ENCODE assay signal across 8 mouse cellular contexts in genomic region chr10:61475594-61476439, GRCm38 (mm10). TPM values are rescaled to one million over a fixed set of nuclear protein-coding genes. Genes with fewer than 3 reads are reported as not detected.
A peak's percentile ranks its signal among the peaks of the same experiment; 100 is the strongest.
DNase-seq lines count a peak whose midpoint lies in the region; ATAC-seq and TF ChIP-seq lines count a peak whose summit lies in the region.

TSS of gene Lrrc20 (plus strand) at chr10:61475801.

- peak within 1 kb of the TSS; percentile 91 for H3K27ac ChIP-seq in heart, embryonic 11.5 days (ENCODE audit: low read depth, low read length)
- H3K27ac ChIP-seq in kidney, embryonic 16.5 days (ENCODE audit: low read length) = peak within 1 kb of the TSS; percentile 31
- peak within 1 kb of the TSS; percentile 82 for H3K27ac ChIP-seq in liver, adult 2 months (replicated peaks; ENCODE audit: insufficient read depth, low read depth, low read length)

- peaks cover 1% of the 10 kb centered on the region for H3K79me3 ChIP-seq in C2C12 (ENCODE audit: low read depth)

- peak; percentile 99 for DNase-seq in brain, embryonic 14.5 days (ENCODE audit: low read depth)
- DNase-seq in liver, adult 2 months (ENCODE audit: extremely low read depth, low read depth, low spot score) = peak; percentile 85
- DNase-seq in splenic B cell, adult 2 months (ENCODE audit: low read depth, low spot score) = peak; percentile 96

- peak within 1 kb of the TSS; percentile 98 for H3K4me2 ChIP-seq in heart, embryonic 11.5 days
- H3K4me2 ChIP-seq in kidney, embryonic 16.5 days (replicated peaks; ENCODE audit: low read depth, low read length) = peak within 1 kb of the TSS; percentile 90
- peak within 1 kb of the TSS; percentile 94 for H3K4me2 ChIP-seq in myocyte (ENCODE audit: low read depth)

- no peaks in the 10 kb centered on the region for H3K27me3 ChIP-seq in C2C12 (ENCODE audit: control insufficient read depth, insufficient read depth, insufficient read length)
- no peaks in the 10 kb centered on the region; the same call in none of the 2 replicates for H3K27me3 ChIP-seq in erythroblast, embryonic 14.5 days (ENCODE audit: control insufficient read depth)
- H3K27me3 ChIP-seq in heart, embryonic 11.5 days (ENCODE audit: control insufficient read depth, insufficient read depth, low read length) = no peaks in the 10 kb centered on the region
- H3K27me3 ChIP-seq in kidney, embryonic 16.5 days (ENCODE audit: insufficient read depth, low read length) = no peaks in the 10 kb centered on the region
- no peaks in the 10 kb centered on the region for H3K27me3 ChIP-seq in liver, adult 2 months (ENCODE audit: control insufficient read depth, insufficient read depth, low read length)
- no peaks in the 10 kb centered on the region for H3K27me3 ChIP-seq in myocyte (ENCODE audit: control insufficient read depth, insufficient read depth, insufficient read length)
- H3K27me3 ChIP-seq in splenic B cell, adult 2 months (ENCODE audit: control insufficient read depth, insufficient read depth, low read length, poor library complexity, severe bottlenecking) = no peaks in the 10 kb centered on the region

- TF ChIP-seq CTCF in C2C12 (IDR thresholded peaks at IDR 0.05; ENCODE audit: control insufficient read depth, insufficient read depth, insufficient read length) = no peak
- TF ChIP-seq CTCF in brain, embryonic 14.5 days (IDR thresholded peaks at IDR 0.05; ENCODE audit: borderline replicate concordance, extremely low read depth, insufficient read depth, insufficient read length) = no peak
- TF ChIP-seq CTCF in liver, adult 2 months (IDR thresholded peaks at IDR 0.05; ENCODE audit: low read depth, low read length) = peak; percentile 37; the same call in 1 of the 2 replicates

- 0 out of 2 replicates have a peak, but pooled peaks cover 2% of the 10 kb centered on the region for H3K9me3 ChIP-seq in erythroblast, embryonic 14.5 days (ENCODE audit: control insufficient read depth, low read length)
- no peaks in the 10 kb centered on the region for H3K9me3 ChIP-seq in heart, embryonic 11.5 days (replicated peaks; ENCODE audit: control insufficient read depth, low read length)
- H3K9me3 ChIP-seq in kidney, embryonic 16.5 days (ENCODE audit: low read length) = no peaks in the 10 kb centered on the region

- under 1% methylated on average over 70 of the region's 70 CpGs for WGBS in heart, embryonic 11.5 days (ENCODE audit: insufficient replicate concordance)
- under 1% methylated on average over 68 of the region's 70 CpGs for WGBS in kidney, embryonic 16.5 days
- WGBS in liver, adult 2 months = under 1% methylated on average over 70 of the region's 70 CpGs

- ATAC-seq in heart, embryonic 11.5 days (replicated peaks; ENCODE audit: insufficient number of reproducible peaks, low FRiP score, low TSS enrichment) = peak; percentile 97
- ATAC-seq in kidney, embryonic 16.5 days (ENCODE audit: low FRiP score, low TSS enrichment) = peak; percentile 98

- H3K4me1 ChIP-seq in erythroblast, embryonic 14.5 days (ENCODE audit: control insufficient read depth) = peaks cover 49% of the 10 kb centered on the region
- peaks cover 13% of the 10 kb centered on the region; the same call in 1 of the 2 replicates for H3K4me1 ChIP-seq in heart, embryonic 11.5 days (ENCODE audit: control insufficient read depth, insufficient read depth, low read length)
- H3K4me1 ChIP-seq in kidney, embryonic 16.5 days (ENCODE audit: insufficient read depth, low read length) = peaks cover 10% of the 10 kb centered on the region
- peaks cover 4% of the 10 kb centered on the region; the same call in 1 of the 2 replicates for H3K4me1 ChIP-seq in liver, adult 2 months (ENCODE audit: control insufficient read depth, insufficient read depth, low read length)

- H3K4me3 ChIP-seq in C2C12 (ENCODE audit: insufficient read depth, poor library complexity, severe bottlenecking) = peak within 1 kb of the TSS; percentile 71
- peak within 1 kb of the TSS; percentile 87 for H3K4me3 ChIP-seq in erythroblast, embryonic 14.5 days (replicated peaks)
- H3K4me3 ChIP-seq in heart, embryonic 11.5 days (ENCODE audit: low read depth, low read length) = peak within 1 kb of the TSS; percentile 76
- peak within 1 kb of the TSS; percentile 67 for H3K4me3 ChIP-seq in kidney, embryonic 16.5 days (ENCODE audit: low read length)
- peak within 1 kb of the TSS; percentile 86 for H3K4me3 ChIP-seq in liver, adult 2 months (ENCODE audit: insufficient read depth, low read depth, low read length)
- H3K4me3 ChIP-seq in myocyte = peak within 1 kb of the TSS; percentile 79

- H3K79me2 ChIP-seq in C2C12 (ENCODE audit: control insufficient read depth, insufficient read depth) (peaks cover 32% of the 10 kb centered on the region), myocyte (ENCODE audit: control insufficient read depth, insufficient read depth) (peaks cover 15% of the 10 kb centered on the region)
- peaks cover 6% of the 10 kb centered on the region; the same call in 1 of the 2 replicates for H3K79me2 ChIP-seq in liver, adult 2 months (ENCODE audit: control insufficient read depth, insufficient read depth, low read length)

- peak; percentile 59 for TF ChIP-seq POLR2A in brain, embryonic 14.5 days (IDR thresholded peaks at IDR 0.05; ENCODE audit: borderline replicate concordance, extremely low read depth, insufficient read depth, insufficient read length, poor library complexity, severe bottlenecking)
- TF ChIP-seq POLR2A in liver, adult 2 months (IDR thresholded peaks at IDR 0.05; ENCODE audit: extremely low read depth, insufficient read depth, low read length) = peak; percentile 74; the same call in 1 of the 2 replicates
- TF ChIP-seq POLR2A in myocyte (IDR thresholded peaks at IDR 0.05; ENCODE audit: insufficient read length, low read depth) = peak; percentile 98

- peak within 1 kb of the TSS; percentile 85 for H3K9ac ChIP-seq in heart, embryonic 11.5 days (ENCODE audit: low read depth, low read length)
- H3K9ac ChIP-seq in kidney, embryonic 16.5 days (replicated peaks; ENCODE audit: low read length) = peak within 1 kb of the TSS; percentile 71
- H3K9ac ChIP-seq in liver, adult 2 months (ENCODE audit: low read depth, low read length) = peak within 1 kb of the TSS; percentile 85

- H3ac ChIP-seq in C2C12 (ENCODE audit: control insufficient read depth, insufficient read length, low read depth) (peak within 1 kb of the TSS; percentile 67), myocyte (ENCODE audit: control insufficient read depth, insufficient read length) (peak within 1 kb of the TSS; percentile 63)

- H3K36me3 ChIP-seq in C2C12 (ENCODE audit: control insufficient read depth, insufficient read depth) (no peaks in the 10 kb centered on the region), myocyte (ENCODE audit: control insufficient read depth, insufficient read depth) (no peaks in the 10 kb centered on the region)
- H3K36me3 ChIP-seq in erythroblast, embryonic 14.5 days (ENCODE audit: control insufficient read depth) = peaks cover 8% of the 10 kb centered on the region
- no peaks in the 10 kb centered on the region for H3K36me3 ChIP-seq in heart, embryonic 11.5 days (ENCODE audit: control insufficient read depth, insufficient read depth, low read length)
- H3K36me3 ChIP-seq in kidney, embryonic 16.5 days (ENCODE audit: insufficient read depth, low read length) = no peaks in the 10 kb centered on the region
- no peaks in the 10 kb centered on the region for H3K36me3 ChIP-seq in liver, adult 2 months (ENCODE audit: control insufficient read depth, insufficient read depth, low read length)
- no peaks in the 10 kb centered on the region for H3K36me3 ChIP-seq in splenic B cell, adult 2 months (ENCODE audit: control insufficient read depth, insufficient read depth, low read length, poor library complexity, severe bottlenecking)

TF ChIP-seq in C2C12, 6 proteins besides CTCF, POLR2A, EP300 and RAD21:
- TF ChIP-seq FOSL1 (IDR thresholded peaks at IDR 0.05; ENCODE audit: insufficient read depth, low read length, poor library complexity, severe bottlenecking) (no peak), MYOG (IDR thresholded peaks at IDR 0.05; ENCODE audit: control insufficient read depth, extremely low read depth, insufficient read length) (no peak), CEBPB (IDR thresholded peaks at IDR 0.05; ENCODE audit: low read depth) (no peak), MYOD1 (IDR thresholded peaks at IDR 0.05; ENCODE audit: control insufficient read depth, insufficient read length, low read depth) (peak; percentile 63)

TF ChIP-seq in myocyte, 11 proteins besides CTCF, POLR2A, EP300 and RAD21:
- TF ChIP-seq USF1 (IDR thresholded peaks at IDR 0.05; ENCODE audit: low read depth) = no peak
- TF ChIP-seq TCF12 (IDR thresholded peaks at IDR 0.05; ENCODE audit: insufficient read depth, poor library complexity, severe bottlenecking) = no peak
- TF ChIP-seq MAX (IDR thresholded peaks at IDR 0.05; ENCODE audit: low read depth) = no peak
- peak; percentile 97 for TF ChIP-seq POLR2AphosphoS2 (IDR thresholded peaks at IDR 0.05; ENCODE audit: insufficient read length, low read depth)
- TF ChIP-seq MYOG (IDR thresholded peaks at IDR 0.05; ENCODE audit: control insufficient read depth in 1 of 3, insufficient read depth in 1 of 3, insufficient read length in 2 of 3, low read depth in 2 of 3) = peak in 2 of 3 experiments; percentile 38 to 86
- TF ChIP-seq REST (IDR thresholded peaks at IDR 0.05; ENCODE audit: insufficient read depth, insufficient read length) = no peak
- peak in 2 of 3 experiments; percentile 78 to 81 for TF ChIP-seq MYOD1 (IDR thresholded peaks at IDR 0.05; ENCODE audit: control insufficient read depth in 1 of 3, insufficient read length in 2 of 3, low read depth in 2 of 3)
- TF ChIP-seq E2F4 (IDR thresholded peaks at IDR 0.05; ENCODE audit: insufficient read depth) = peak; percentile 11

RNA-seq across cellular contexts. Expression of gene Lrrc20, which starts in this region (rescaled TPM):
- polyA plus RNA-seq in C2C12 (2012; fragmentation: generic; extraction: Trizol) (11.8 TPM), myocyte (2012; fragmentation: generic; extraction: Trizol) (20.4 TPM)
- polyA plus RNA-seq in brain, embryonic 14.5 days (2012; rRNA removed) = 23.6 and 25.6 TPM in 2 replicates
- 2.4 and 2.9 TPM in 2 replicates for polyA plus RNA-seq in erythroblast, embryonic 14.5 days (2012)
- 12.1 and 14.8 TPM in 2 replicates for polyA plus RNA-seq in heart, embryonic 11.5 days (2014; fragmentation: Nextera tagmentation; extraction: Ambion mirVana)
- polyA plus RNA-seq in kidney, embryonic 16.5 days (2015; fragmentation: Nextera tagmentation; extraction: Ambion mirVana) = 8.4 and 10.5 TPM in 2 replicates
- 2.3 and 2.4 TPM in 2 replicates for total RNA-seq in liver, adult 2 months (2014; rRNA removed)
- polyA plus RNA-seq in liver, adult 2 months (2012; rRNA removed) = 4.8 and 5.4 TPM in 2 replicates

Comparison
In these comparisons a context has a peak if more than half of its experiments do, and no peak if none do; other contexts are left out.
1. Peak in every context shown above with its lines: DNase-seq, ATAC-seq, H3K4me3 ChIP-seq and H3K27ac ChIP-seq.
2. H3K27ac ChIP-seq: peak in every context shown above with its lines; median percentile 91 in heart, embryonic 11.5 days; 82 in liver, adult 2 months; 31 in kidney, embryonic 16.5 days.